Mouse (Mus musculus) intestine, embryonic 16.5 days (tissue): ENCODE data around the gene Aox2. TPM values are rescaled to one million over a fixed set of nuclear protein-coding genes. Genes with fewer than 3 reads are reported as not detected.
A peak's percentile ranks its signal among the peaks of the same experiment; 100 is the strongest.

Experiments
- ATAC-seq: fragments of 200-750 bp; cut with Nextera tagmentation; 2 replicates; pipeline ENCODE4 v1.8.0; 2017; ENCODE audit warnings: moderate TSS enrichment, moderate library complexity
- H3K27ac ChIP-seq: fragments of 300-500 bp; sonication (generic); 2 replicates; pipeline ENCODE4 v1.5.1; 2014; ENCODE audit warnings: mild to moderate bottlenecking, low read length
- H3K27me3 ChIP-seq: fragments of 300-500 bp; sonication (generic); replicated peaks from 2 replicates; pipeline ENCODE4 v1.6.1; 2014; ENCODE audit warnings: low read length, control low read depth, mixed read lengths; ENCODE audit not compliant: control insufficient read depth, insufficient read depth
- H3K36me3 ChIP-seq: fragments of 300-500 bp; sonication (generic); 2 replicates; pipeline ENCODE4 v1.6.1; 2014; ENCODE audit warnings: low read length, control low read depth; ENCODE audit not compliant: control insufficient read depth, insufficient read depth
- H3K4me1 ChIP-seq: fragments of 300-500 bp; sonication (generic); 2 replicates; pipeline ENCODE4 v1.6.1; 2014; ENCODE audit warnings: low read length, control low read depth, mixed read lengths; ENCODE audit not compliant: control insufficient read depth, insufficient read depth
- H3K4me2 ChIP-seq: fragments of 300-500 bp; sonication (generic); 2 replicates; pipeline ENCODE4 v1.6.1; 2014; ENCODE audit warnings: low read depth, low read length, control low read depth
- H3K4me3 ChIP-seq: fragments of 300-500 bp; sonication (generic); 2 replicates; pipeline ENCODE4 v1.5.1; 2014; ENCODE audit warnings: mild to moderate bottlenecking, low read length
- H3K9ac ChIP-seq: fragments of 300-500 bp; sonication (generic); 2 replicates; pipeline ENCODE4 v1.6.1; 2014; ENCODE audit warnings: low read depth, low read length
- H3K9me3 ChIP-seq: fragments of 300-500 bp; sonication (generic); 2 replicates; pipeline ENCODE4 v1.6.1; 2016; ENCODE audit warnings: low read length, control low read depth; ENCODE audit not compliant: control insufficient read depth
- WGBS: fragments of 180-500 bp; shearing (Covaris S2); extraction: QIAGEN DNeasy Blood & Tissue Kit; methylation state at CpG from one replicate; pipeline ENCODE4 v1.1.7; 2014; 5-methylcytosine and 5-hydroxymethylcytosine counted together
- polyA plus RNA-seq: library from polyadenylated mRNA; unstranded; fragments of >200 nt; fragmentation: Nextera tagmentation; extraction: Ambion mirVana; gene quantifications from 2 replicates; pipeline ENCODE4 v1.2.1, GENCODE M21; 2015

Gene Aox2
- polyA plus RNA-seq, 1 experiment from 2014 or later = 0.02 TPM

GRCm38 (mm10) chr1:58280381-58280780 is 2.3 kb downstream of the Aox2 start:
- Histone ChIP-seq H3K9me3 (no peaks in the 10 kb centered on the region), H3K4me3 (no peak overlapping the region), H3K4me1 (no peaks in the 10 kb centered on the region), H3K36me3 (no peaks in the 10 kb centered on the region), H3K9ac (no peak overlapping the region), H3K4me2 (no peak overlapping the region), H3K27me3 (no peaks in the 10 kb centered on the region), H3K27ac (no peak overlapping the region)
- WGBS = 81% methylated on average over 4 of the region's 4 CpGs
- ATAC-seq = no peak

- 63% methylated on average over 13 of the region's 13 CpGs for WGBS
- no peaks in the 10 kb centered on the region for H3K27me3 ChIP-seq
- H3K4me3 ChIP-seq = no peak overlapping the region
- no peak overlapping the region for H3K4me2 ChIP-seq
- H3K9ac ChIP-seq = no peak overlapping the region
- no peak overlapping the region for H3K27ac ChIP-seq
- no peaks in the 10 kb centered on the region for H3K9me3 ChIP-seq
- no peaks in the 10 kb centered on the region for H3K4me1 ChIP-seq
- no peak for ATAC-seq
- H3K36me3 ChIP-seq = no peaks in the 10 kb centered on the region
Observed at GRCm38 (mm10) chr1:58280939-58281624, 3.0 kb downstream of the Aox2 start.

GRCm38 (mm10) chr1:58281625-58281988 is 3.5 kb downstream of the Aox2 start:
- Histone ChIP-seq H3K4me3 (no peak overlapping the region), H3K36me3 (no peaks in the 10 kb centered on the region), H3K9ac (no peak overlapping the region), H3K27me3 (no peaks in the 10 kb centered on the region), H3K4me1 (no peaks in the 10 kb centered on the region), H3K9me3 (no peaks in the 10 kb centered on the region), H3K4me2 (no peak overlapping the region), H3K27ac (no peak overlapping the region)
- WGBS = 73% methylated on average over 4 of the region's 4 CpGs
- no peak for ATAC-seq

- Histone ChIP-seq H3K4me1 (no peaks in the 10 kb centered on the region), H3K9me3 (no peaks in the 10 kb centered on the region), H3K36me3 (no peaks in the 10 kb centered on the region), H3K27ac (no peak overlapping the region), H3K27me3 (no peaks in the 10 kb centered on the region), H3K4me2 (no peak overlapping the region), H3K4me3 (no peak overlapping the region), H3K9ac (no peak overlapping the region)
- 59% methylated on average over 7 of the region's 7 CpGs for WGBS
- ATAC-seq = no peak
Observed at GRCm38 (mm10) chr1:58284505-58284904, 6.4 kb downstream of the Aox2 start.

GRCm38 (mm10) chr1:58288091-58288490 is 10.0 kb downstream of the Aox2 start:
- H3K36me3 ChIP-seq = no peaks in the 10 kb centered on the region
- H3K9me3 ChIP-seq = no peaks in the 10 kb centered on the region
- no peaks in the 10 kb centered on the region for H3K4me1 ChIP-seq
- no peak overlapping the region for H3K27ac ChIP-seq
- no peak overlapping the region for H3K9ac ChIP-seq
- WGBS = 78% methylated on average over 3 of the region's 3 CpGs
- no peak overlapping the region for H3K4me2 ChIP-seq
- ATAC-seq = no peak
- no peak overlapping the region for H3K4me3 ChIP-seq
- H3K27me3 ChIP-seq = no peaks in the 10 kb centered on the region

GRCm38 (mm10) chr1:58289863-58290469 is 11.8 kb downstream of the Aox2 start:
- Histone ChIP-seq H3K27ac (no peak overlapping the region), H3K9me3 (no peaks in the 10 kb centered on the region), H3K36me3 (no peaks in the 10 kb centered on the region), H3K4me3 (no peak overlapping the region), H3K27me3 (no peaks in the 10 kb centered on the region), H3K9ac (no peak overlapping the region), H3K4me1 (no peaks in the 10 kb centered on the region), H3K4me2 (no peak overlapping the region)
- 42% methylated on average over 16 of the region's 16 CpGs for WGBS
- ATAC-seq = no peak

- no peaks in the 10 kb centered on the region for H3K9me3 ChIP-seq
- no peak overlapping the region for H3K4me3 ChIP-seq
- H3K4me1 ChIP-seq = no peaks in the 10 kb centered on the region
- H3K27me3 ChIP-seq = no peaks in the 10 kb centered on the region
- no peak overlapping the region for H3K4me2 ChIP-seq
- no peaks in the 10 kb centered on the region for H3K36me3 ChIP-seq
- peak; percentile 77 for ATAC-seq
- 48% methylated on average over 13 of the region's 13 CpGs for WGBS
- H3K9ac ChIP-seq = no peak overlapping the region
- H3K27ac ChIP-seq = peak overlapping the region; percentile 61
Observed at GRCm38 (mm10) chr1:58291394-58292300, 13.5 kb downstream of the Aox2 start.

- 84% methylated on average over 5 of the region's 5 CpGs for WGBS
- Histone ChIP-seq H3K4me2 (no peak overlapping the region), H3K27ac (no peak overlapping the region), H3K4me1 (no peaks in the 10 kb centered on the region), H3K9me3 (no peaks in the 10 kb centered on the region), H3K27me3 (no peaks in the 10 kb centered on the region), H3K9ac (no peak overlapping the region), H3K36me3 (no peaks in the 10 kb centered on the region), H3K4me3 (no peak overlapping the region)
- no peak for ATAC-seq
Observed at GRCm38 (mm10) chr1:58294730-58295129, 16.6 kb downstream of the Aox2 start.

- Histone ChIP-seq H3K9me3 (no peaks in the 10 kb centered on the region), H3K4me3 (no peak overlapping the region), H3K4me2 (no peak overlapping the region), H3K27me3 (no peaks in the 10 kb centered on the region), H3K27ac (no peak overlapping the region), H3K9ac (no peak overlapping the region), H3K4me1 (no peaks in the 10 kb centered on the region), H3K36me3 (no peaks in the 10 kb centered on the region)
- ATAC-seq = peak; percentile 50
- 8% methylated on average over 7 of the region's 7 CpGs for WGBS
Observed at GRCm38 (mm10) chr1:58296278-58296677, 18.2 kb downstream of the Aox2 start.
